Mouse (Mus musculus): ENCODE results near the gene Bdp1.
"Not testable (repeated sequence)": the region's sequence is repeated elsewhere in the genome, so short reads cannot be mapped to it uniquely, and the experiment has no call there.

Gene Bdp1

GRCm38 (mm10) chr13:100103748-100104254, at the start of gene Bdp1:
TSS of gene Bdp1 (minus strand) at chr13:100104070.
- DNase-seq (ENCODE audit: low read depth, low spot score) = peak; percentile 87

GRCm38 (mm10) chr13:100152659-100153058, 48.8 kb upstream of the Bdp1 start:
- no peak for DNase-seq (ENCODE audit: low read depth, low spot score)

- no peak for DNase-seq (ENCODE audit: low read depth, low spot score)
Measured at GRCm38 (mm10) chr13:100141646-100142314, 37.9 kb upstream of the Bdp1 start.

- DNase-seq (ENCODE audit: low read depth, low spot score) = no peak
Measured at GRCm38 (mm10) chr13:100125258-100125643, 21.4 kb upstream of the Bdp1 start.

DNA sequence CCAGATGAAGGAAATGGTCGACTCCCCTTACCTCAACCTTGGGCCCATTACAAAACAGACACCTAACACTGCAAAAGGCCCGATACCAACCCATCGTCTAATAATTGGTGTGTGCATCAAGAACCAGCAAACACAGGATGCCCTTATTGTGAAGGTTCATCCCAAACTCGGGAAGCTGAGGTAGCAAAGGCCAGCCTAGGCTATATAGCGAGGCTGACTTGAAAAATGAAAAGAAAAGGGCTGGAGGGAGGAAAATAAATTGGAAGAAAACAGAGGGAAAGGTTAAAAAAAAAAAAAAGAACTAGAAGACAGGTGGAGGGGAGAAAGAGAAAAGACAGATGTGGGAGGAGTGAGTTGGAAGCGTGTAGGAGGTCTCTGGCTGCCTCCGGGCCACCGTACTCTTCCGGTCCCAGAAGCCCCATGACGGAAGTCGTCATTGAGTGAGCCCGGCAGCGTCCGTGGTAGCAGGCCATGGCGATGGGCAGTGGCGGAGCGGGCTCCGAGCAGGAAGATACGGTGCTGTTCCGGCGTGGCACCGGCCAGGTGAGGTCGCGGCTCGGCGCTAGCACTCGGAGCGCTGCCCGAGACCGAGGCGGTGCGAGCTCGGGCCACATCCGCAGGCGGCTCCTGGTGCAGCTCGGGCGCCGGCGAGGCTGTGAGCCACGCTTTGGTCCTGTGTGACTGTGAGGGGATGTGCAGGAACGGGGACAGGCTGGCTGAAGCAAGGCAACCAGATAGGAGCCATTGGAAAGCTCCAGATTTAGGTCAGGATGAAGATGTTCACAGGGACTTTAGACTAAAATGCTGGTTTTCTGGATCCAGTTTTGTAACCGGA, 20.8 kb upstream of the Bdp1 start, which contains the start of gene Smn1:
Gene Smn1 (plus strand): TSS at position 430 of the 835 bp plus-strand sequence.
- peak; percentile 82 for DNase-seq (ENCODE audit: low read depth, low spot score)

GRCm38 (mm10) chr13:100123970-100124369, 20.1 kb upstream of the Bdp1 start:
- DNase-seq (ENCODE audit: low read depth, low spot score) = no peak

- no peak for DNase-seq (ENCODE audit: low read depth, low spot score)
Measured at GRCm38 (mm10) chr13:100112218-100112972, 8.5 kb upstream of the Bdp1 start.

DNA sequence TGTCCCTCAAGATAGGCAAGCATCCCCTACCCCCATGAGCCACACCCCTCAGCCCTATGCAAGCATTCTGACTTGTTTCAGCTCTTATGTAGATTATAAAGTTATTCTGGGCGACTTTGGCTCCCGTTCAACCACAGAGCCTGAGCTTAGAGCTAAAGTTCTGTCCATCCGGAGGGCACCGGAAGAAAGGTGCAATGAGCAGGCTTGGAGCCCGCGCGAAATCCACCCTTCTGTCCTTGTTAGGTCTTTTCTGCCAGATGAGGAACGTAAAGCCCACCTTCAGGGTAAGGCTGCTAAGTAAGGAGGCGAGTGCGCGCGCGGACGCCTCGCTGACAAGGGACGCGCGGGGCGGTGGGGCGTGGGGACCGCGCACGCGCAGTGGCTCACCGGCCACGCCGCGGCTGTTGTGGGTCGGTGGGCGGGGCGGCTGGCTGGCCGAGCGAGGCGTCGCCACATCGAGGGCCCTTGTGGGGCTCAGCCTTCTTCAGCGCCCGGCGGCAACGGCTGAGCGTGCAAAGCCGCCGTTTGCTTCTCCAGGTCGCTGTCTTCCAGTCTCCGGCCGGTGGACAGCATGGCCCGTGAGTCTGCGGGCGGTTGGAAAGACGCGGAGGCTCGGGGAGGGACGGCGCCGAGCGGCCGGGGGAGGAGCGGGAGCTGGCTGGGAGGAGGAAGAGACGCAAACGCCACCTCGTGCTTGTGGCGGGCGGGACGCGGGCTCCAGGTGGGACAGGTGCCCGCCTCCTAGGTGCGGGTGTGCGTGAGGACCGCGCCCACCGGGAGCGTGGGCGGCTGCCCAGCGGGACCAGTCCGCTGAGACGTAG, 4.0 kb upstream of the Bdp1 start, which contains the start of gene Serf1:
Gene Serf1 (plus strand): TSS at position 361 of the 821 bp plus-strand sequence.
- DNase-seq (ENCODE audit: low read depth, low spot score) = peak; percentile 69

DNA sequence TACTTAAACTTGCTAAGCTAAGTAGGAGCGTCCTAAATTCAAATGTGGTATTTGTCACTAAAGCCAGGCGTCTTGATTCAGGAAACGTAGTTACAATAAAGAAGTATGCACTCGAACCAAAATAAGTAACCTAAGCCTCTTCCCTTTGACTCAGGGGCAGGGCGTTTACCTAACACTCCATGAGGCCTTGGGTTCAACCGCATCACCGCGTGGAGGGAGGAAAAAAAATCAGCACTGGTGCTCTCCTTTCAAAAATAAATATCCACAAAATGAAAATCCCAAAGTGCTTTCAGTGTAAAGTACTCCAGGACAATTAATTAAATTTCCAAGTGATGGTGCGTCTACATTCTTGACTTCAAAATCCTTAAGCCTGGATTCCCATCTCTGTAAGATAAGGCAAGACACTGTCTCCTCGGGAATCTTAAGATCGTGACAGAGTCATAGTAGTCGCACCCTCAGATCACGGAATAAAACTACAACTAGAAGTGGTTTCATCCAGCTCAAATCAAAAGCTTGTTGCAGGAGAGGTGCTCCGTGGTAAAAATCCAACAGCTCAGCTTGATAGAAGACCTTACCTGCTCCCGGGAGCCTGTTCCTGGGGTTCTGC, 715 bp downstream of the Bdp1 start:
- DNase-seq (ENCODE audit: low read depth, low spot score) = no peak

- no peak for DNase-seq (ENCODE audit: low read depth, low spot score)
Measured at GRCm38 (mm10) chr13:100098808-100099207, 5.1 kb downstream of the Bdp1 start.

GRCm38 (mm10) chr13:100071473-100071872, 32.4 kb downstream of the Bdp1 start:
- no peak for DNase-seq (ENCODE audit: low read depth, low spot score)

DNA sequence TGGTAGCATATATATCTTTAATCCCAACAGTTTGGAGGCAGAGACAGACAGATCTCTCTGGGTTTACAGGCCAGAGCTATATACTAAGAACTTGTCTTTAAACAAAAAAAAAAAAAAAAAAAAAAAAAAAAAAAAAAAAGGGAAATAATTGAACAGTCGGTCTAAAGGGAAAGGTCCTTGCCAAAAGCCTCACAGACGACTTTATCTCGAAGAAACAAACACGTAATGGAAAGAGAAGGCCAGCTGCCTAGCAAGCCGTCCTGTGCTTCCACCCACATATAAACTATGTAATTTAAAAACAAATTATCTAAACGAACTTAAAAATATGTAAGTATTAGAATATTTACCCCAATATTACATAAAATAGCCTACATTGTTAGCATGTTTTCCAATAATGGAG, 36.0 kb downstream of the Bdp1 start:
- no peak for DNase-seq (ENCODE audit: low read depth, low spot score)

GRCm38 (mm10) chr13:100063936-100064335, 39.9 kb downstream of the Bdp1 start:
- no peak for DNase-seq (ENCODE audit: low read depth, low spot score)

DNA sequence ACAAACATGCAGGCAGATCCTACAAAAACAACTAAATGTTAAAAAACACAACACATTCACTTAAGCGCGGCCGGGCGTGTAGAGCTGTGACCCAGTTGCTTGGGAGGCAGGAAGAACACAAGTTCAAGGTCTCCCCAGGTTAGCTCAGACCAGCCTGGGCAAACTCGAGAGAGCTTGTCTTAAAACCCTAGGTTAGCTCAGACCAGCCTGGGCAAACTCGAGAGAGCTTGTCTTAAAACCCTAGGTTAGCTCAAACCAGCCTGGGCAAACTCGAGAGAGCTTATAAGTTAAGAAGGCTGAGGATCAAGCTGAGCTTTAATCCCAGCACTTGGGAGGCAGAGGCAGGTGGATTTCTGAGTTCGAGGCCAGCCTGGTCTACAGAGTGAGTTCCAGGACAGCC, 46.1 kb downstream of the Bdp1 start:
- DNase-seq (ENCODE audit: low read depth, low spot score) = not testable (repeated sequence)

DNA sequence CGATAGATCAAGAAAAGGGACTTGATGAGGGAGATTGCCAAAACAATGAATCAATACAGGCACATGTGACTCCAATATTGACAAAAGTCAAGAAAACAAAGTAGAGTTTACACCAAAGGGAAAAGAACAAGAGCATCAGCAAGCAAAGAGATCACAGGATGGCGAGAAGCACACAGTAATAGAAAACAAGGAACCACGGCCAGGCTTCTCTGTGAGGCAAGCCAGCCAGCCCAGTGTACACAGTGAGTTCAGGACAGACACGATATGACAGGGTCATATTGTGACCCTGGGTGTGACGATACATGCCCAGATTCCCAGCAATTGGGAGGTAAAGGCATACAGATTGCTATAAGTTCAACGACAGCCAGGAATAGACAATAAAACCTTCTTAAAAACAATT, 77.9 kb downstream of the Bdp1 start:
- no peak for DNase-seq (ENCODE audit: low read depth, low spot score)

DNA sequence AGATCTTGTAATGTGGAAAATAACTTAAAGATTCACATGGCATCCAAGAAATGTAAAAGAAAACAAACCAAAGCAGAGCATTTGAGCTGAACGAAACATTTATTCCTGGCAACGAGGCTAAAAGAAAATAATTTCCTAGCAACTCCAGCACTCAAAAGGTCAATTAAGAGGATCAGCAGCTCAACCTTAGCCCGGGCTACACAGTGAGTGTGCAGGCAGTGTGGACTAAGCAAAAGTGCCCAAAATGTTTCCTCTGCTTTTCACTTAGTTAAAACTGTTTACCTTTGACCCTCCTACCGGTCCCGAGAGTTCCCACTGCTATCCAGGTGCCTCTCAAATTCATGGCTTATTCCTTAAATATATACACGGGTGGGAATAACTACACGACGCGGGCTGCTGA, 87.0 kb downstream of the Bdp1 start:
- DNase-seq (ENCODE audit: low read depth, low spot score) = no peak

DNA sequence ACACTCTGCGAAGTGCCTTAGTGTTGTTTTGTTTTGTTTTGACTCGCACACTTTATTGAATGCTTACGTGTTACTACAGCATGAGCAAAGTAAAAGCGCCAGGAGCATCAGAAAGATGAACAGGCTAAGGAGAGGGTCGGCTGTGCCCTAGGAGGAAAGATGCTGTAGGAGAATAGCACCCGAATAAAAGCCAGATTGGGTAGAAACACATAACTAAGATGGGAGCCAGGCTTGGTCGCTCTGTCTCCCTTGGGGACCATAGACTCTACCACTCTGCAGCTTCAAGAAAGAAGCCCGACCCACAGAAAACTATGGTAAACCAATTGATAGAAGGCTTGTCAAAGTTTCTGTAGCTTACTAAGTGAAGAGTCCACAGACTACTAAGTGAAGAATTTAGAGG, 87.9 kb downstream of the Bdp1 start:
- DNase-seq (ENCODE audit: low read depth, low spot score) = no peak

DNA sequence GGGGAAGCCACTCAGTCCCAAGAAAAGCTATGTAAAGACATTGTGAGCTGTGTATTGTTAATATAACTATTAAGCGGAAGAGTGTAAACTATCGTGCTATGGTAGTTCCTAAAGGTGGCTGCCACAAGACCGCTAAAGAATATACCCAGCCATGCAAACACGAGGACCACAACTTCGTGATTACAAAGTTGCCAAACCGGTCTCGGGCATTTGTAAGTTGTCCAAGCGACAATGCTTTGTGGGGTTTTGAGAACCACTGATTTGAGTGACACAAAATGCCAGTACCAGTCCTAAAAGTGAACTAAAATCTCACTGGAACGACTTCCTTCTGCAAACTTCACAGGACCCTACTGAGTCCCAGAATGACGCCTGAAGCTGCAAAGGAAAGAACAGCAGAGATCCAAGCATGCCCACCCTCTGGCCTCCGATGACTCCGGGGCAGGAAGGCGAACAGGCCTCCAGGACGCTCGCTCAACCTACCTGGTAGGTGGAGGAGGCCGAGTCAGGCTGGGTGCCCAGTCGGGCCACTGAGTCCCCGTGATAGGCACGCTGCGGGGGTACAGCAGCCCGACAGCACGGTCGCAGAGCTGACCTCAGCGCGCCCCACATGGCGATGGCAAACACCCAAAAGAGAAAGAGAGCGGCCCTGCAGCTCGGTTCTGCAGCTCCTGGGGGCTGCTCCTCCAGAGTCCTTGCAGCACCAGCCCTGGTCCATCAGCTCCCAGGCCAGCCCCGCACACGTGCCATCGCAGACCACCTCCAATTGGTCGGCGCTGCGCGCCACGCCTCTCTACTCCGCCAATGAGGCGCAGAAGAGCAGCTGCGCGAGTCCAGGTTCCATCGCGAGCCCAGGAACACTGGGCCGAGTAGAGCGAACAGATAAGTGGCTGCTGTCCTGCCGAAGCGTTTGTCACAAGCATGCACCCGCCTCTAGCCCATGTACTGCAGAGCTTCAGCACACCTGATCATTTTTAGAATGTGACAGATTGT, 88.7 kb downstream of the Bdp1 start, which contains the start of gene Mccc2:
Gene Mccc2 (minus strand): TSS at position 734 of the 990 bp plus-strand sequence.
- peak; percentile 87 for DNase-seq (ENCODE audit: low read depth, low spot score)

GRCm38 (mm10) chr13:100005911-100006496, 97.9 kb downstream of the Bdp1 start:
- no peak for DNase-seq (ENCODE audit: low read depth, low spot score)
